ENCODE assay signal across 20 mouse cellular contexts in genomic region chr13:48941773-48942172, GRCm38 (mm10).
"Had no signal": no experiment of that assay in that cellular context is flagged by ENCODE, and none has a peak within 500 bp of the region (broad histone marks: within the 10 kb centered on the region; RNA-seq: fewer than 3 reads in every experiment).

No protein-coding gene starts in this region.

- H3K9ac ChIP-seq: limb, embryonic 12.5 days; limb, embryonic 15.5 days; liver, embryonic 12.5 days; liver, embryonic 15.5 days; lung, embryonic 15.5 days; midbrain, embryonic 12.5 days; midbrain, embryonic 15.5 days; neural tube, embryonic 12.5 days; neural tube, embryonic 15.5 days had no signal

- H3K27ac ChIP-seq: limb, embryonic 12.5 days; limb, embryonic 15.5 days; lung, embryonic 15.5 days; midbrain, embryonic 12.5 days; midbrain, embryonic 15.5 days; neural tube, embryonic 12.5 days; neural tube, embryonic 15.5 days had no signal

- DNase-seq: kidney, adult 9 months; kidney, postnatal 14 days; kidney, postnatal 4 days; left cerebral cortex, postnatal 4 days; lung, adult 18-20 months; lung, postnatal 10 days; lung, postnatal 4 days; right cerebral cortex, adult 18-20 months; right cerebral cortex, postnatal 14 days; right cerebral cortex, postnatal 4 days; thymus, postnatal 25 days had no signal

- ATAC-seq: midbrain, embryonic 15.5 days had no signal

- H3K9me3 ChIP-seq: limb, embryonic 12.5 days; limb, embryonic 15.5 days; liver, embryonic 12.5 days; liver, embryonic 15.5 days; lung, embryonic 15.5 days; midbrain, embryonic 12.5 days; midbrain, embryonic 15.5 days; neural tube, embryonic 12.5 days; neural tube, embryonic 15.5 days had no signal

- H3K4me2 ChIP-seq: limb, embryonic 12.5 days; limb, embryonic 15.5 days; liver, embryonic 15.5 days; lung, embryonic 15.5 days; midbrain, embryonic 12.5 days; midbrain, embryonic 15.5 days; neural tube, embryonic 12.5 days; neural tube, embryonic 15.5 days had no signal

- H3K4me1 ChIP-seq: limb, embryonic 12.5 days; limb, embryonic 15.5 days; lung, embryonic 15.5 days; midbrain, embryonic 12.5 days; midbrain, embryonic 15.5 days; neural tube, embryonic 12.5 days; neural tube, embryonic 15.5 days had no signal

- H3K4me3 ChIP-seq: limb, embryonic 12.5 days; limb, embryonic 15.5 days; liver, embryonic 12.5 days; liver, embryonic 15.5 days; lung, embryonic 15.5 days; midbrain, embryonic 12.5 days; midbrain, embryonic 15.5 days; neural tube, embryonic 12.5 days; neural tube, embryonic 15.5 days had no signal

- H3K27me3 ChIP-seq: limb, embryonic 12.5 days; limb, embryonic 15.5 days; liver, embryonic 12.5 days; liver, embryonic 15.5 days; lung, embryonic 15.5 days; midbrain, embryonic 12.5 days; midbrain, embryonic 15.5 days; neural tube, embryonic 12.5 days; neural tube, embryonic 15.5 days had no signal
